Mouse (Mus musculus) forebrain, embryonic 11.5 days (tissue): Measurements from ENCODE around the gene Il5. TPM values are rescaled to one million over a fixed set of nuclear protein-coding genes. Genes with fewer than 3 reads are reported as not detected.

Experiments
- ATAC-seq: fragments of 200-750 bp; cut with Nextera tagmentation; replicated peaks from 2 replicates; pipeline ENCODE4 v1.8.0; 2017; ENCODE audit warnings: moderate TSS enrichment; ENCODE audit not compliant: low FRiP score
- DNase-seq: peaks from one replicate; pipeline ENCODE4 v3.0.0-alpha.2; 2017; ENCODE audit warnings: low spot score
- H3K27ac ChIP-seq: fragments of 300-500 bp; sonication (generic); 2 replicates; pipeline ENCODE4 v1.5.1; 2014; ENCODE audit warnings: low read depth, low read length
- H3K27me3 ChIP-seq: fragments of 300-500 bp; sonication (generic); 2 replicates; pipeline ENCODE4 v1.6.1; 2014; ENCODE audit warnings: mild to moderate bottlenecking, low read length, mixed read lengths; ENCODE audit not compliant: control insufficient read depth, insufficient read depth
- H3K36me3 ChIP-seq: fragments of 300-500 bp; sonication (generic); 2 replicates; pipeline ENCODE4 v1.6.1; 2014; ENCODE audit warnings: mild to moderate bottlenecking, low read length, moderate library complexity, mixed read lengths; ENCODE audit not compliant: control insufficient read depth, insufficient read depth
- H3K4me1 ChIP-seq: fragments of 300-500 bp; sonication (generic); replicated peaks from 2 replicates; pipeline ENCODE4 v1.6.1; 2014; ENCODE audit warnings: low read length, mixed read lengths; ENCODE audit not compliant: control insufficient read depth, insufficient read depth
- H3K4me2 ChIP-seq: fragments of 300-500 bp; sonication (generic); 2 replicates; pipeline ENCODE4 v1.6.1; 2014; ENCODE audit warnings: low read depth, mild to moderate bottlenecking, low read length, moderate library complexity, mixed read lengths; ENCODE audit not compliant: severe bottlenecking
- H3K4me3 ChIP-seq: fragments of 300-500 bp; sonication (generic); 2 replicates; pipeline ENCODE4 v1.5.1; 2014; ENCODE audit warnings: low read depth, low read length
- H3K9ac ChIP-seq: fragments of 300-500 bp; sonication (generic); 2 replicates; pipeline ENCODE4 v1.6.1; 2014; ENCODE audit warnings: low read length
- H3K9me3 ChIP-seq: fragments of 300-500 bp; sonication (generic); 2 replicates; pipeline ENCODE4 v1.6.1; 2016; ENCODE audit warnings: low read length, mixed read lengths; ENCODE audit not compliant: control insufficient read depth
- WGBS: fragments of 180-500 bp; shearing (Covaris S2); extraction: QIAGEN DNeasy Blood & Tissue Kit; methylation state at CpG from one replicate; pipeline ENCODE4 v1.1.7; 2014; 5-methylcytosine and 5-hydroxymethylcytosine counted together
- polyA plus RNA-seq: library from polyadenylated mRNA; unstranded; fragments of >200 nt; fragmentation: Nextera tagmentation; extraction: Ambion mirVana; gene quantifications from 2 replicates; pipeline ENCODE4 v1.2.1, GENCODE M21; 2014

Gene Il5
- polyA plus RNA-seq, 1 experiment from 2014 or later, result not detected

- Histone ChIP-seq H3K9ac (peak overlapping the region; percentile 82), H3K4me1 (peaks cover 3% of the 10 kb centered on the region; the same call in 1 of the 2 replicates), H3K27ac (peak overlapping the region; percentile 53), H3K4me2 (peak overlapping the region; percentile 97), H3K27me3 (no peaks in the 10 kb centered on the region), H3K4me3 (peak overlapping the region; percentile 71), H3K36me3 (no peaks in the 10 kb centered on the region), H3K9me3 (no peaks in the 10 kb centered on the region)
- DNase-seq, result peak; percentile 70
- WGBS, result 8% methylated on average over 29 of the region's 29 CpGs
- ATAC-seq, result peak; percentile 74
Measured at GRCm38 (mm10) chr11:53706236-53706933, 14.2 kb upstream of the Il5 start.

- H3K27me3 ChIP-seq, result no peaks in the 10 kb centered on the region
- H3K27ac ChIP-seq, result peak within 1 kb of the TSS; percentile 53
- H3K9me3 ChIP-seq, result no peaks in the 10 kb centered on the region
- H3K9ac ChIP-seq, result peak within 1 kb of the TSS; percentile 82
- H3K4me1 ChIP-seq, result peaks cover 3% of the 10 kb centered on the region; the same call in 1 of the 2 replicates
- no peaks in the 10 kb centered on the region for H3K36me3 ChIP-seq
- WGBS, result 5% methylated on average over 55 of the region's 55 CpGs
- DNase-seq (peak; percentile 95), ATAC-seq (peak; percentile 93)
- H3K4me3 ChIP-seq, result peak within 1 kb of the TSS; percentile 71
- H3K4me2 ChIP-seq, result peak within 1 kb of the TSS; percentile 97
Measured at GRCm38 (mm10) chr11:53706934-53707717, 13.5 kb upstream of the Il5 start, which contains the start of gene Rad50. Rad50 (minus strand) TSS chr11:53707319.

- Histone ChIP-seq H3K4me1 (peaks cover 3% of the 10 kb centered on the region; the same call in 1 of the 2 replicates), H3K9me3 (no peaks in the 10 kb centered on the region), H3K27ac (no peak overlapping the region), H3K4me2 (peak overlapping the region; percentile 97; the same call in 1 of the 2 replicates), H3K4me3 (peak overlapping the region; percentile 71; the same call in 1 of the 2 replicates), H3K27me3 (no peaks in the 10 kb centered on the region), H3K36me3 (no peaks in the 10 kb centered on the region), H3K9ac (no peak overlapping the region; the same call in 1 of the 2 replicates)
- ATAC-seq (0 out of 2 replicates have a peak, but pooled peaks have one; percentile 5), DNase-seq (no peak)
- WGBS, result 87% methylated on average over 3 of the region's 3 CpGs
Measured at GRCm38 (mm10) chr11:53707718-53708009, 12.9 kb upstream of the Il5 start.

- no peaks in the 10 kb centered on the region for H3K9me3 ChIP-seq
- H3K36me3 ChIP-seq, result no peaks in the 10 kb centered on the region
- no peak overlapping the region for H3K27ac ChIP-seq
- ATAC-seq (no peak), DNase-seq (no peak)
- H3K27me3 ChIP-seq, result no peaks in the 10 kb centered on the region
- no peaks in the 10 kb centered on the region for H3K4me1 ChIP-seq
- no peak overlapping the region for H3K4me2 ChIP-seq
- no peak overlapping the region for H3K9ac ChIP-seq
- no peak overlapping the region for H3K4me3 ChIP-seq
- WGBS, result 83% methylated on average over 1 of the region's 1 CpGs
Measured at GRCm38 (mm10) chr11:53719701-53720100, 893 bp upstream of the Il5 start.

GRCm38 (mm10) chr11:53731457-53731856 lies 10.9 kb downstream of the Il5 start:
- Histone ChIP-seq H3K4me1 (no peaks in the 10 kb centered on the region), H3K27ac (no peak overlapping the region), H3K36me3 (no peaks in the 10 kb centered on the region), H3K4me2 (no peak overlapping the region), H3K4me3 (no peak overlapping the region), H3K9me3 (no peaks in the 10 kb centered on the region), H3K9ac (no peak overlapping the region), H3K27me3 (no peaks in the 10 kb centered on the region)
- WGBS, result 94% methylated on average over 7 of the region's 7 CpGs
- ATAC-seq (no peak), DNase-seq (no peak)

GRCm38 (mm10) chr11:53732244-53732643 lies 11.7 kb downstream of the Il5 start:
- DNase-seq (no peak), ATAC-seq (no peak)
- H3K4me1 ChIP-seq, result no peaks in the 10 kb centered on the region
- H3K27me3 ChIP-seq, result no peaks in the 10 kb centered on the region
- H3K9me3 ChIP-seq, result no peaks in the 10 kb centered on the region
- no peak overlapping the region for H3K4me2 ChIP-seq
- 93% methylated on average over 8 of the region's 8 CpGs for WGBS
- no peak overlapping the region for H3K9ac ChIP-seq
- no peak overlapping the region for H3K4me3 ChIP-seq
- H3K36me3 ChIP-seq, result no peaks in the 10 kb centered on the region
- no peak overlapping the region for H3K27ac ChIP-seq

GRCm38 (mm10) chr11:53733824-53734223 lies 13.2 kb downstream of the Il5 start:
- H3K9me3 ChIP-seq, result no peaks in the 10 kb centered on the region
- no peaks in the 10 kb centered on the region for H3K4me1 ChIP-seq
- WGBS, result 84% methylated on average over 7 of the region's 7 CpGs
- H3K36me3 ChIP-seq, result no peaks in the 10 kb centered on the region
- H3K27me3 ChIP-seq, result no peaks in the 10 kb centered on the region
- no peak for ATAC-seq
- no peak overlapping the region for H3K9ac ChIP-seq
- no peak overlapping the region for H3K4me3 ChIP-seq
- H3K27ac ChIP-seq, result no peak overlapping the region
- DNase-seq, result no peak
- H3K4me2 ChIP-seq, result no peak overlapping the region

- Histone ChIP-seq H3K9ac (no peak overlapping the region), H3K4me2 (no peak overlapping the region), H3K4me1 (no peaks in the 10 kb centered on the region), H3K27me3 (no peaks in the 10 kb centered on the region), H3K36me3 (no peaks in the 10 kb centered on the region), H3K9me3 (no peaks in the 10 kb centered on the region), H3K4me3 (no peak overlapping the region), H3K27ac (no peak overlapping the region)
- DNase-seq (no peak), ATAC-seq (no peak)
- WGBS, result 80% methylated on average over 2 of the region's 2 CpGs
Measured at GRCm38 (mm10) chr11:53734431-53734830, 13.8 kb downstream of the Il5 start.
